Mouse (Mus musculus): Measurements from ENCODE around the gene Chrne. TPM values are rescaled to one million over a fixed set of nuclear protein-coding genes. Genes with fewer than 3 reads are reported as not detected.

The Chrne gene
- polyA plus RNA-seq, 2 experiments, result 0.20 to 0.43 TPM

- Histone ChIP-seq H3K4me1 (ENCODE audit: control insufficient read depth, insufficient read depth, low read length) (peaks cover 26% of the 10 kb centered on the region), H3K4me2 (replicated peaks; ENCODE audit: low read depth, low read length, severe bottlenecking) (peak within 1 kb of the TSS; percentile 97), H3K4me3 (replicated peaks; ENCODE audit: low read length) (peak within 1 kb of the TSS; percentile 100), H3K27me3 (ENCODE audit: control insufficient read depth, insufficient read depth, low read length) (no peaks in the 10 kb centered on the region), H3K9ac (ENCODE audit: low read depth, low read length, severe bottlenecking) (peak within 1 kb of the TSS; percentile 96), H3K9me3 (ENCODE audit: control insufficient read depth, low read length) (no peaks in the 10 kb centered on the region), H3K27ac (replicated peaks; ENCODE audit: low read depth, low read length) (peak within 1 kb of the TSS; percentile 97), H3K36me3 (ENCODE audit: control insufficient read depth, insufficient read depth, low read length) (peaks cover 38% of the 10 kb centered on the region)
- ATAC-seq (ENCODE audit: low FRiP score, low read depth), result peak; percentile 32
- under 1% methylated on average over 49 of the region's 61 CpGs for WGBS
- peak; percentile 90 for DNase-seq (ENCODE audit: low spot score)
- peak; percentile 88; the same call in 1 of the 2 replicates for TF ChIP-seq POLR2A (IDR thresholded peaks at IDR 0.05; ENCODE audit: borderline replicate concordance, extremely low read depth, insufficient read depth, insufficient read length)
Measured at GRCm38 (mm10) chr11:70654198-70654922, 35.3 kb upstream of the Chrne start, which contains the start of gene Pfn1. Pfn1 (minus strand) TSS chr11:70654644.

GRCm38 (mm10) chr11:70653345-70654197 lies 34.6 kb upstream of the Chrne start:
- Histone ChIP-seq H3K4me1 (ENCODE audit: control insufficient read depth, insufficient read depth, low read length) (peaks cover 31% of the 10 kb centered on the region), H3K27ac (replicated peaks; ENCODE audit: low read depth, low read length) (peak overlapping the region; percentile 97), H3K36me3 (ENCODE audit: control insufficient read depth, insufficient read depth, low read length) (peaks cover 46% of the 10 kb centered on the region), H3K27me3 (ENCODE audit: control insufficient read depth, insufficient read depth, low read length) (no peaks in the 10 kb centered on the region), H3K9ac (ENCODE audit: low read depth, low read length, severe bottlenecking) (peak overlapping the region; percentile 96), H3K4me3 (replicated peaks; ENCODE audit: low read length) (peak overlapping the region; percentile 100), H3K4me2 (replicated peaks; ENCODE audit: low read depth, low read length, severe bottlenecking) (peak overlapping the region; percentile 97), H3K9me3 (ENCODE audit: control insufficient read depth, low read length) (no peaks in the 10 kb centered on the region)
- TF ChIP-seq POLR2A (IDR thresholded peaks at IDR 0.05; ENCODE audit: borderline replicate concordance, extremely low read depth, insufficient read depth, insufficient read length), result no peak; the same call in 1 of the 2 replicates
- under 1% methylated on average over 38 of the region's 63 CpGs for WGBS
- peak; percentile 64 for DNase-seq (ENCODE audit: low spot score)
- peak; percentile 41 for ATAC-seq (ENCODE audit: low FRiP score, low read depth)

GRCm38 (mm10) chr11:70652884-70653344 lies 33.9 kb upstream of the Chrne start:
- H3K27me3 ChIP-seq (ENCODE audit: control insufficient read depth, insufficient read depth, low read length), result no peaks in the 10 kb centered on the region
- peak overlapping the region; percentile 96 for H3K9ac ChIP-seq (ENCODE audit: low read depth, low read length, severe bottlenecking)
- no peaks in the 10 kb centered on the region for H3K9me3 ChIP-seq (ENCODE audit: control insufficient read depth, low read length)
- WGBS, result 44% methylated on average over 6 of the region's 6 CpGs
- H3K27ac ChIP-seq (replicated peaks; ENCODE audit: low read depth, low read length), result peak overlapping the region; percentile 97
- peak overlapping the region; percentile 97 for H3K4me2 ChIP-seq (replicated peaks; ENCODE audit: low read depth, low read length, severe bottlenecking)
- H3K4me3 ChIP-seq (replicated peaks; ENCODE audit: low read length), result peak overlapping the region; percentile 100
- DNase-seq (ENCODE audit: low spot score) (no peak), ATAC-seq (ENCODE audit: low FRiP score, low read depth) (no peak)
- peaks cover 33% of the 10 kb centered on the region for H3K4me1 ChIP-seq (ENCODE audit: control insufficient read depth, insufficient read depth, low read length)
- no peak for TF ChIP-seq POLR2A (IDR thresholded peaks at IDR 0.05; ENCODE audit: borderline replicate concordance, extremely low read depth, insufficient read depth, insufficient read length)
- peaks cover 50% of the 10 kb centered on the region for H3K36me3 ChIP-seq (ENCODE audit: control insufficient read depth, insufficient read depth, low read length)

GRCm38 (mm10) chr11:70652029-70652883 lies 33.2 kb upstream of the Chrne start:
- H3K9ac ChIP-seq (ENCODE audit: low read depth, low read length, severe bottlenecking), result peak overlapping the region; percentile 96
- ATAC-seq (ENCODE audit: low FRiP score, low read depth) (no peak), DNase-seq (ENCODE audit: low spot score) (peak; percentile 66)
- H3K4me1 ChIP-seq (ENCODE audit: control insufficient read depth, insufficient read depth, low read length), result peaks cover 28% of the 10 kb centered on the region
- H3K27me3 ChIP-seq (ENCODE audit: control insufficient read depth, insufficient read depth, low read length), result no peaks in the 10 kb centered on the region
- peak overlapping the region; percentile 97 for H3K27ac ChIP-seq (replicated peaks; ENCODE audit: low read depth, low read length)
- H3K9me3 ChIP-seq (ENCODE audit: control insufficient read depth, low read length), result no peaks in the 10 kb centered on the region
- WGBS, result 50% methylated on average over 12 of the region's 12 CpGs
- H3K36me3 ChIP-seq (ENCODE audit: control insufficient read depth, insufficient read depth, low read length), result peaks cover 50% of the 10 kb centered on the region
- H3K4me2 ChIP-seq (replicated peaks; ENCODE audit: low read depth, low read length, severe bottlenecking), result peak overlapping the region; percentile 97
- TF ChIP-seq POLR2A (IDR thresholded peaks at IDR 0.05; ENCODE audit: borderline replicate concordance, extremely low read depth, insufficient read depth, insufficient read length), result no peak
- peak overlapping the region; percentile 100 for H3K4me3 ChIP-seq (replicated peaks; ENCODE audit: low read length)
